Mouse (Mus musculus) lung, postnatal 10 days (tissue): ENCODE data around the gene Synpr.
"Not testable (repeated sequence)": the region's sequence is repeated elsewhere in the genome, so short reads cannot be mapped to it uniquely, and the experiment has no call there.

Source experiments
- DNase-seq: peaks from one replicate; pipeline ENCODE4 v3.0.0; 2021

Synpr gene

DNA sequence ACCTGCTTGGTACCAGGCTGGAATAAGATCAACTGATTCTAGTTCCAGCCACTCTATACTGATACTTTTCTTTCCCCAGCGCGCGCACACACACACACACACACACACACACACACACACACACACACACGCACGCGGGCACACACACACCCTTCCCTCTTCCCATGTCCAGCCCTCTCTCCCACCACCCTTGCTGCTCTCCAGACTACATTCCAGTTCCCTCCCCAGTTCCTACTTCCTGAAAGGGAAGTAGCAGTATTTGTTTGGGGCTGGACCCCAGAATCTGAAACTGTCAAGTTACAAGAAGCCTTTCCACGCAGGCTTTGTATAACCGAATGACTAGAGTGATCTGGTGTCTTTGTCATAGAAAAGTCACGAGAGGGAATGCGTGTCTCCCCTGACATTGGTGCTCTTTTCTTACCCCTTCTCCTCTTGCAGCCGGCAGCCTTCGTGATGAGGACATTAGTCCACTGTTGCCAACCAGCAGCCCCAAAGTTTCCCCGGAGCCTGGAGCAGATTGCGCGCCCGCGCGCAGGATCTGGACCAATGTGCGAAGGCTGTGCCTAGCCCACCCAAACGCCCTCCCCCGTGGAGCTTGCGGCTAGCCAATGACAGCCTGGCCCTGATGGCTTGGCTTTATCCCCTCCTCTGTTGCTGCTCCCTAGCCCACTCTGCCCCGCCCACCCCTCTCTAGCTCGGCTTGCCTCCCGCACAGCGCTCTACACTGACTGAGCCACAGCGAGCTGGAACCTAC is at the start of gene Synpr:
Synpr (plus strand) TSS at position 690 of the 754 bp plus-strand sequence.
- DNase-seq = peak; percentile 6

DNA sequence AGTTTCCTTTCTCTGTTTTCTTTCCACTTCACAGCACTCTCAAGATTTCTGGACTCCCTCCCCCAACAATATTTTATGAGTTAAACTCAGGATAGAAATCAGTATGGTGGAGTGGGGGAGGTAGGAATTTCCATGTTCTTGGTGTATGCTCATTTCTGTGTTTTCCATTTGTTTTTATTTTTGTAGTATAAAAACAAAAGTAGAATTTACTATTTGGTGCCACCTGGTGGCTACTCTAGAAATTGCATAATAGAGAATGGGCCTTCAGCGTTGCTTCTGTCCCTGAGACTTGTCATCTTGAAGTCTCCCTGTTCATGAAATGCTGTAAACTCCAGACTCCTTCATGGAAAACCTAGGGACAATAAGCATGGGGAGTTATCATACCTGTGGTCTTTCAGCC is 47.7 kb upstream of the Synpr start:
- DNase-seq = peak; percentile 12

DNA sequence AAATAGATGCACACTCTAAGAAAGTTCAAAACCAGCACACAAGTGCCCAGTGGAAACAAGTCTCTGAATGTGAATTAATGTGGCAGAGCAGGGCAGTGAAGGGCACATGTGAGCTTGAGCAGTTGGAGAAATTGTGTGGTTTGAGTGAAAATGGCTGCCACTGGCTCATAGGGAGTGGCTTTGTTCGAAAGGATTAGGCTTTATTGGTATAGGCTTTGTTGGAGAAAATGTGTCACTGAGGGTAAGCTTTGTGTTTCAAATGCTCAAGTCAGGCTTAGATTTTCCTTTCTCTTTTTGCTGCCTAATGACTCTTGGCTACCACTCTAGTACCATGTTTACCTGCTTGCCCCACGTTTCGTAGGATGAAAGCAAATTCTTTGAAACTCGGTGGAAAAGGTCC is 37.1 kb upstream of the Synpr start:
- DNase-seq = no peak

DNA sequence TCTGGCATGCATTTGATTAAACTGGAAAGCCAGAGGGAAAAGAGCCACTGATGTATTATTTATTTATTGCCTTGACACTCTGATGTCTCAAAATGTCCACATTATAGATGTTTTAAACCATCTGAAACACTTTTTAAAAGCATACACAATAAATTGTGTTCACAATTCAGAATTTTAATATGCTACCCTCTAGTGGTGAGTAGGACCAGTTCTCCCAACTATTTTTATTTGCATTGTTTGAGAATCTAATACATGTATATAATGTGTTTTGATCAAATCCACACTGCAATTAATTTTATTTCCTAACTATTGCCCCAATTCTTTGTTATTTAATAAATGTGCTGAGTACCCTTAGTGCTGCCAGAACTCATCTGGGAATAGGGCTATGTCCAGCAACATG is 35.2 kb upstream of the Synpr start:
- no peak for DNase-seq

DNA sequence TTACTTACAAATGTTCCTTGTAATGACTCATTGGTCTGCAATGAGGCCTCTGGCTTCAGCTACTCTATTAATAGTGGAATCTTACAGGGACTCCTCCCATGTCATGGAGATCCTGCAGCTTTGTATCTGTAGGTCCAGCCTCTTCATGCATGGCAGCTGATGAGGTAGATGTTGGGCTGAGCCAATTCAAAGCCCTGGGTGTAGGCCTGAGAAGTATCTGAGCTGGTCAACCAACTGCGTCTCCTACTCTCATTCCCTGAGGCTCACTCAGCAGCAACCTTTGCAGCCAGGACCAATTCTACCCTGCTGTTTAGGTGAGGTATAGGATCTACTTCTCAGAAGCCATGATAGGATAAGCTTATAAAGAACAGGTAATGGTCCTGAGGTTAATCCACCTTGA is 32.0 kb upstream of the Synpr start:
- DNase-seq = no peak

DNA sequence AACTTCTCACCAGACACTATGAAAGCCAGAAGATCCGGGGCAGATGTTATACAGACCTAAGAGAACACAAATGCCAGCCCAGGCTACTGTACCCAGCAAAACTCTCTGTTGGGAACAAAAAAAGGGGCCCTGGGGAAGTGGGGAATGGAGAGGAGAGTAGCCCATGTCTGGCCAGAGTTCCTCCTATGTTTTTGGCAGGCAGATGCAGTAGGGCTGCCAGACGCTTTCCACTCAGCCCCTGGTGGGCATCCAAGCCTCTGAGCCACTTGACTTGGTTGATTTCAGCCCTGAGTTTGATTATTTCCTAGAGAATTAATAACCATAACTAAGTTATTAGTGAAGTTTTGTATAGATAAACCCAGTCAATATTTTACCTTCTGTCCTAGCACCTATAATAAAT is 29.8 kb upstream of the Synpr start:
- DNase-seq = not testable (repeated sequence)

DNA sequence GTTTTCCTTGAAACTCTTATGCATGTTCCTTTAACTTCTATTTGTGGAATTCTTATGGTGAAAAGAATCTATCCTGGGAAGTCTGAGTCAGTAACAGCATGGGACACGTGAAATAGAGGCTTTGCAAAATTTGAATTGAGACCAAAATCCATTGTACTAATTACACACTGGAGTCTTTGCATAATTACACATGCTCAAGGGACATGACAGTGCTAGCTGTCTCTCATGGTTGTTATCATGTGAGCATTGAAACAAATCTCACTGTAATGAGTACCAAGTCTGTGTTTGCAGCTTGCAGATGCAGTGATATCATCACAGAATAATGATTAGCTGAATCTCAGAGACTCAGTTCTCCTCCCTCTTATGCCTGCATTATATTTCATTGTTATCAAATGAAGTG is 22.2 kb upstream of the Synpr start:
- DNase-seq = no peak

DNA sequence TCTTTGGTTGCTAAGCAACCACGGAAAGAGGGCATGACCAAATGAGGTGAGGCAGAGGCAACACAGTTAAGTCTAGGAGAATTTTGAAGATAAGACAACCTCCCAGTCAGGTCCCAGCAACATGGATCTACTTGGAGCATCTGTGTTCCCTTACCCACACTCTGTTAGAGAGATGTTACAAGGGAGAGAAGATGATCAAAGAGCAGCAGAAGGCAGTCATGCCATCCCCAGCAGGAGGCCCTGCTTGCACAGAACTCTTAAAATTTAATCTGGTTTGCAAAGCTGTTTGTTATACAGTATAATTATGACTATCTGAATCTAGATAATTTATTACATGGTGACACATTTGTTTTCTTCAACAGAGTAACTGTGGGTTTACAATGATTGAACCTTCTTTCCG is 18.2 kb upstream of the Synpr start:
- no peak for DNase-seq

DNA sequence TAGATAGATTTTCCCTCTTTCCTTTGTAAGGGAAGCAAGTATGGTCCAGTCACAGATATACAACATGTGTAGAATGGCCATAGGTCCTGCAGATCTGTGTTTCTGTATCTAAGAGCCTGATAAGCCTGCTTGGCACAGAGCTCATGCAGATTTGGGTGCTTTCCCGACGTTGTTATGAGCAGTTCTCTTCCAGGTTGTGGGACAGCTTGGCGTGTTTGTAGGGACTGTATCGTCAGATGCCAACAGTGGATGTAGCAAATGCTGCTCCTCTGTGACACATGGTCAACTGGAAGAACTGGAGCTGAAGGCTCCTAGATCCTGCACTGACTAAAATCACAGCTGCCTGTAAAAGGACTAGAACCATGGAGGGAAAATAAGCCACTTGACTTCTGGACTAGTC is 17.4 kb upstream of the Synpr start:
- DNase-seq = no peak

DNA sequence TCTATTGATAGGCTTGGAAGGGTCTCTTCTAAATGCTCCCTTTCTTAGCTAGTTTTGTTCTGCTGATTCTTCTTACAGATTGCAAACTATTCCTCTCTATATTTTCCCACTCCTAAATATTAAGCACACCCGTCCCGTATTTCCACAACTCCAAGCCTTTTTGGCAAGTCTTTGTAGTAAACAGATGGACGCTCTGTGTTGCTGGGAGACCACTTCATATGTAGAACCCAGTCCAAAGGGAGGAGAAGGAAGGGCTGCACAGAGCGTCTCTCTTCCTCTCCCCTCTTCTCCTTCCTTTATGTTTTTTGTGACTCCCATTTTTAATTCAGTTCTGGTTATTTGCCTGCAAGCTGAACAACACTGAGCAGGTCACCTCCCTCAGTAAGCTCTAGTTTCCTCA is 1.4 kb upstream of the Synpr start:
- no peak for DNase-seq

DNA sequence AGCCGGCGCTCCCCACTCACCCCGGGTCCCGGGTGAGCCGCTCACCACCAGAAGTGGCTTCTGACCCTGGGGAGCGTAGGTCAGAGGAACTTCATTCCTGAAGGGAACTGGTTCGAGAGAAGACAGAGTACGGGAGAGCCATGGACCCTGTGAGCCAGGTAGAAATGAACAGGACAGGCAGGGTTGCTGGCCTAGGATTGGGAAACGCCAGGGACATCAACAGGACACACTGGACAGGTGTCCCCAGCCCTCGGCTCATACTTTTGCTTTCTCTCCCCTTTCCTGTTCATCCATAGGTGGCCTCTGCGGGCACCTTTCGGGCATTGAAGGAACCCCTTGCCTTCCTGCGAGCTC is 242 bp downstream of the Synpr start:
- no peak for DNase-seq

DNA sequence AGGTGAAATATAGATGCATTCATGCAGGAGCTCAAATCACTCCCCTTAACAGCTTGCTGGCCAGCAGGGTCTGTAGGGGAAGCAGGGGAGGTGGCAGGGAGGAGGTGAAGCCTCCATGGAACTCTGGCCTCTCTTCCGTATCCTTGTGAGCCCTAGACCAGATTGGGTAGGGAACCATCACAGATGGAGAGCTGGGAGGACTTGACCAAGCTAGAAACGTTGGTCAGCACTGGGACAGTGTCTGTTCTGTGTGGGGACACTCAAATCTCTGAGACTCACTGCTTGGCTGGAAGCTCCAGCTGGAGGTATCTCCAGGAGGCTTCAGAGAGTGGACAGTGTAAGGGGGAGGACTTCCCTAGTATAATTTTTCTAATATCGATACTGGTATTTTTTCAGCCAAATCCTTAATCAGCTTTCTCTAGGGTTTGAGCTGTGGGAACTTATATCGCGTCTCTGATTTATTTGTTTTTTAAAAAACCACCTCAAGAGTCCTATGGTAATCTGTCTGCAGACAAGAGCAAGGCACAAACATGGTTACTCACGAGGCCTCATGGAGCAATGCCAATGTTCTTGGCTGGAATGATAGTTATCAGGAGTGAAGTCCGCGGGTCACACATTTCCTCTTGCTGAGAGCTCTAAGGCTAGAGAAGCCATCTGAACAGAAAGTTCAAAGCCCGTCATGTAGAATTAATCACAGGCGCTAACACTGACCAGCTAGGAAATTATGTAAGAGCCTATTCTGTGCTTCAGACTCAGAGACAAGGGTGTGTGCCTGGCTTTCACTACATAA is 956 bp downstream of the Synpr start:
- DNase-seq = no peak

DNA sequence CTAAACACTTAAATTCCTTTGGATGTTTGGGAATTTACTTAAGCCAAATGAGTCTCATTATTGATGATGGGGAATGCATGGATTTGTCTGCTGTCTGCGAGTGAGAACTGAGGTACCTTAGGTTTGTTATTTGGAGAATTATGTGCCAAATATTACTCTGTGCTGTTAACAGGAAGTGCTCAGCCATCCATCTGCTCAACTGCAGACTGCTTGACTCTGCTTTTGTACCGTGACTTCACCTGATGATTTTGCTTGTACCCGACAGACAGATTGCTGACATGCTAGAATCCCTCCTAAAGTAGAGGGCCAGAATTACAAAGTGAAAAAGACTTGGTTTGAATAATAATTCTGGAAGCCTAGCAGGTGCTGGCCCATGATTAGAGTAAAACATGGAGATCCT is 9.6 kb downstream of the Synpr start:
- DNase-seq = no peak

DNA sequence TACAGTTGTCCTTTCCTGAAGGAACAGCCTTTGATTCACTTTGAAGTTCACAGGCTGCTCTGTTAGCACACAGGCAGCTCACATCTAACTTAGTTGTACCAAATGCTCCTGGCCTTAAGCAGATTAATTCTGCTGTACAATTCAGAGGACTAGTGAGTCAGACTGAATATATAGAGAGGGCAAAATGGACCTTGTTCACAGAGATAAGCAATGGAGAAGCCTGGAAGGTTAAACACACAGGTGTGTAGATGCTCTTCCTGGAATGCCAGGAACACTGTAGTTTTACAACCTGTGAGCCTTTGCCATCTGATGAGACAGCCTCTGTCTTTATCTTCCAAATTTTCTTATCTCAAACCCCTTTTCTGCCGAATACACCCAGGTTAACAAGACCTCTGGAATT is 29.7 kb downstream of the Synpr start:
- DNase-seq = no peak

DNA sequence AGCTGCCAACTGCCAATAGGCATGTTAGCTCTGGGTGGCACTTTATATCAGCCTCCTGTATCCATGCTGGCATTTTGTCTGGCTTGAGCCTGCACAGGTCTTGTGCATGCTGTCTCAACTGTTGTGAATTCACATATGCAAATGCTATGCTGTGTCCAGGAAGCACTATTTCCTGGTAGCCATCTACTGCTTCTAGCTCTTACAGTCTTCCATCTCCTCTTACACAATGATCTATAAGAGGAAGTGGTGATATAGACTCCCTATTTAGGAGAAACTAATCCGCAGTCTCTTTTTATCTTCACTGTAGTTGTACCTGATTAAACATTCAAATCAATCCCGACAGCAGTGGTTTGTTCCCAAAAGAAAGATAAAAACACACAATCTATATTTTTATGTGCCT is 43.9 kb downstream of the Synpr start:
- no peak for DNase-seq

DNA sequence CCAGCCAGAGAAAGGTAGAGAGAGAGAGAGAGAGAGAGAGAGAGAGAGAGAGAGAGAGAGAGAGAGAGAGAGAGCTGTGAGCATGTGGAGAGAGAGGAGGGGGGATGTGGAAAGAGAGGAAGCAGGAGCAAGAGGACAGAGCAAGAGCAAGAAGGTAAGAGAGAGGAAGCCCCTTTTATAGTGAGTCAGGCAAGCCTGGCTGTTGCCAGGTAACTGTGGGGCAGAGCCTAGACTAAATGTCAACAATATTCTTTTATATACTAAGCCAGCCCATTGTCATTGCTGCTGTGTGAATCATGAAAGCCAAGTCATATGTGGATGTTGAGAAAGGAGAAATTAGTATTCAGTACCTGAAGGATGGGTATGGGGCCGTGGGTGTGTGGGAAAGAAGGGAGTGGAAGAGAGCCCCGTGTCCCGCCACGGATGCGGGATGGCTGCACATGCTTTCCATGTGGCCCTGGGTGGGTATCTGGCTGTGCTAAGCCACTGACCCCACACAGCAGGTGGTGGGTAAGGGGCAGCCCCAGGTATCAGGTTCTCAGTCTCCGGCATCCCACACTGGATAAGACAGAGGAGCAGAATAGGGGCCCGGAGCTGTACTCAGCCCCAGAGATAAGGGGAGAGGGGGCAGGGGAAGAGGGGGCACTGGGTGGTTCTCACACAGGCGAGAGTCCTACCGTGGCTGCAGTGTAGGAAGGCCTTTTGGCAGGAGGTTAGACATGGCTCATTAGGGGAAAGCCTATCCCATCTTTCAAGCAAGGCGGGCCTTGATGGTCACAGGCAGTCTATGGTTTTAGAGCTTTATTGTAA is 48.1 kb downstream of the Synpr start:
- no peak for DNase-seq

DNA sequence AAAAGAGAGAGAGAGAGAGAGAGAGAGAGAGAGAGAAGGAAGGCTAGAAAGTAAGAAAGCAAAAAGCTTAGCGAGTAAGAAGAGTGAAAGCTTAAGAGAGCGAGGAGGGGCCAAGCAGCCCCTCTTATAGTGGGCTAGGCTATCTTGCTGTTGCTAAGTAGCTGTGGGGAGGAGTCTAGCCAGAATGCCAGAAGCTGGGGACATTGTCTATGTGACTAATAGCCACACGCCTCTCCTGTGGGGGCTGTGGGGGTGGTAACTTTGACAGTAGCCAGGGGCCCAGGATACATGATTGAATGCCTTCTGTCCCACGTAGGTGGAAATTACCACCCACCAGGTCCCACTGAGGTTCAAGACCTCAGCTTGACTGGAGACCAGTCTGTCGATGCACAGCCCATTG is 48.8 kb downstream of the Synpr start:
- no peak for DNase-seq

DNA sequence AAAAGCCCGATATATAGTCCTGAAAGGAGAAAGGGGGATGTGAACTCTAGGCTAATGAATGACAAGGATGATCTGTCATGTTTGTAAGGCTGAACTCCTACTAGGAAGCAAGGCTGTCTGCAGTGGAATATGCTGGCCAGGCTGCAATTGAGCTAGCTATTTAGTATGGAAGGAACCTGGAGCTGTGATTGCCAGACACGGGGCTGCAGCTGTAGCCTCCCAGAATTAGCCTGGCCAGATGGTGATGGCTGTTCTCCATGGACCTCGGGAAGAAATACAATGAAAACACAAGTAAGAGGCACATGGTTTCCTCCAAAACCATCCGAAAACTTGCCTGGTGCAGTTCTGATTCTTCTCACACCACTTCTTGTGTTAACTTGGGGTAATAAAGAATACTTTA is 51.6 kb downstream of the Synpr start:
- DNase-seq = no peak

DNA sequence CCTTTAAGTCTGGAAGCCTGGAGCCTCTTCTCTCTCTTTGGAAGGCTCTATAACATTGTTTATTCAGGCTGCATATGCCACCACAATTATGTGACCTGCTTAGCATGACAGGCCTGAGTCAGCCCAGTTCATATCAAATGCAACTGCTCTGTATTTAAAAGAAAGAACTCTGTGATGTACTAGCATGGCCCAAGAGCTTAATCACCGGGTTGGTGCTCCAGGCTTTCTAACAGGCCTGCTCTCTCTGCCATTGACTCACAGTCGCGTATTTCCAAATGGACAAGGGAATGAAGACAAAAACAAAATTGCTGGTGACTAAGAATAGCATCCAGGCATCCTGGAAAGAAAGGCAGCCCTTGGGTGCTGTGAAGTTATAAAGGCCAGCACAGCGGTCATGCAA is 56.1 kb downstream of the Synpr start:
- no peak for DNase-seq

DNA sequence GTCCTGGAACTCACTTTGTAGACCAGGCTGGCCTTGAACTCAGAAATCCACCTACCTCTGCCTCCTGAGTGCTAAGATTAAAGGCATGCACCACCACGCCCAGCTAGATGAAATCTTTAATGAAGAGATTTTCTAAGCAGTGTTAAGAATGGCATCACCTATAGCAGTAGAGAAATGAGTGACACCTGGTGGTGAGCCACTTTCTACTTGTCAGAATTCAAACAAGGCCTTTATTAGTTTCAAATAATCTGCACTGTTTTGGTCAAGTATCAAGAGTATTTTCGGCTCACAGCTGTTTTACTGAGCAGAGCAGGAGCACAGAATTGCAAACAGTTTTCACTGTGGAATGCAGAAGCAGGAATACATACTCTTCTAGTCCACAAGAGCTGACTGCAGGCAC is 59.7 kb downstream of the Synpr start:
- no peak for DNase-seq

DNA sequence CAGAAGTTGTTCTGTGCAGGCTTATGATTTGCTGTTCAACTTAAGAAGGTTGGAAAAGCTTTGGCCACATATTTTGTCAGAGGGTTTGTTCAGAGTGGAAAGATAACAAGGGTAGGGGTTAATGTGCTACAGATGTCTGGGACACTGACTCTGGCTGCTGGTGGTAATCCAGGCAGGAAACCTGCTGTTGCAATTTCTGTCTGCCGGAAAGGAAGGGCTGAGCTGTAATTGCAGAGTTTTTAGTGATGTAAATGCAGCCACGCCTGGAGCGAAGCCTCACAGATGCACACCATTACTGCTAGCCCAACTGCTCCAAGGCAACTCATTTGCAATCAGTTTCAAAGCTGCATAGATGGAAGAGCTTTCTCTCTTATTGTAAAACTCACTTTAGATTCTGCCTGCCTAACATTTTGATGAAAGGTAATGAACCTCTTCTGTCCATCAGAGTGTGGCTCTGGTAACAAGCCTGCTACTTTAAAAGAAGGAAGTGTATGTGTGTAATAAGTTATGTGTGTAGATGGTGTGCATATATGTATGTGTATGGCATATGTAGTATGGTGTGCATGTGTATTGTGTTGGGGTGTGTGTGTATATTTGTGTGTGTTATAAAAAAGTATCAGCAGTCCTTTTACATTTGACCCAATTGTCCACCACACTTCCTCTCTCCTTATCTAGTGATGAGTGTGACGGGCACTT is 64.7 kb downstream of the Synpr start:
- DNase-seq = no peak

DNA sequence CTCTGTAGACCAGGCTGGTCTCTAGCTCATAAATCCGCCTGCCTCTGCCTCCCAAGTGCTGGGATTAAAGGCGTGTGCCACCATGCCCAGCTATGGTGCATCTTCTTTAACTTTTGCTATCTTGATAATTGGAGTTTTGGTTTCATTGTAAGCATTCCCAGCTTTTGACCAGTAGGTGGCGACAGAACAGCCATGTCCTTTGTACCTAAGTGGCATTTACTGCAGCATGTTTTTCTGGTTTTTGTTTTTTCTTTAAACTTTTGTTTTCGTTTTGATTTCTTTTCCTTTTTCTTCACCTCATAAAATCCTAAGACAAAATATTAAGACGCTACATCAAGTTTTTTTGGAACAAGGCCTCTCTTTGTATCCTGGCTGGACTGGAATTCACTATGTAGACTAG is 69.6 kb downstream of the Synpr start:
- peak; percentile 19 for DNase-seq
